Mouse (Mus musculus): Measurements from ENCODE around the gene Kcna10.

Gene Kcna10

GRCm38 (mm10) chr3:107201310-107202180, 18.7 kb downstream of the Kcna10 start:
- CTCF ChIA-PET = interaction anchor here (0.6 kb wide), 1 partner anchor 289 kb away, joined by 11 read pairs; no protein-coding TSS in a partner anchor

DNA sequence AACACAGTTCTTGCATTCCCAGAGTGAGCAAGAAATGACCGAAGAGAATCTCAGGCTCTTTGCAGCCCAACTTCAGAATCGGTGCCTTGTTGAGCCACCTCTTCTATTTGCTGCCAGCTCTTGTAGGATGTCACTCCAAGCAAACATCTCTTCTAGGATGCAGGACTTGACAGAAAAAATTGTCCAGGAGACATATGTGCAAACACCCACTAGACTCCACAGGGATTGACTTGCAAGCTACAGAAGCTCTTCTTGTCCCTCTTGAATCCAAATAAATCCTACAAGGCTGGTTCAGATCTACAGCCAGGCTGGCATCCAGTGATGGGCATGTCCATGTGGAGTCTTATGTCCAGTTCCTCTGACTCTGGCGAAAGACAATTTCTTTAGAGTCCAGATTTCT, 21.6 kb downstream of the Kcna10 start:
- CTCF ChIA-PET = no interaction called here

- CTCF ChIA-PET = no interaction called here
Measured at GRCm38 (mm10) chr3:107205170-107205569, 22.3 kb downstream of the Kcna10 start.

DNA sequence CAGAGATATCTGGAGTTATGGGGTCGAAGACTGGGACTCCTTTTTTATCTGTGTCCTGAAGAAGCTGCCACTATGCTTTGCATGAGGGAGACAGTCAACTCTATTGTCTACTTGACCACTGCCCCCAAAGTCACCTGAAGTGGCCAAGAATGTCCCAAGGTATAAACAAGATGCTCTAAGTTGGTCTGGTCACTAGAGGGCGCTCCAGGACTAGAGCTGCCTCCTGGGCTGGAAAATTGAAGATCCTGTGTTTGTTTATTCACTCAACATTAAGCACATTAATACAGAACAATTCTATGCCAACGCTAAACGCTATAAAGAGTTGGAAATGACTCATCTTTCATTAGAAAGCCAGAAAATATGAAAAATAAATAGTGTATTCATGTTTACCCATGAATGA, 23.1 kb downstream of the Kcna10 start:
- CTCF ChIA-PET = no interaction called here

- CTCF ChIA-PET = no interaction called here
Measured at GRCm38 (mm10) chr3:107206490-107207150, 23.8 kb downstream of the Kcna10 start.

DNA sequence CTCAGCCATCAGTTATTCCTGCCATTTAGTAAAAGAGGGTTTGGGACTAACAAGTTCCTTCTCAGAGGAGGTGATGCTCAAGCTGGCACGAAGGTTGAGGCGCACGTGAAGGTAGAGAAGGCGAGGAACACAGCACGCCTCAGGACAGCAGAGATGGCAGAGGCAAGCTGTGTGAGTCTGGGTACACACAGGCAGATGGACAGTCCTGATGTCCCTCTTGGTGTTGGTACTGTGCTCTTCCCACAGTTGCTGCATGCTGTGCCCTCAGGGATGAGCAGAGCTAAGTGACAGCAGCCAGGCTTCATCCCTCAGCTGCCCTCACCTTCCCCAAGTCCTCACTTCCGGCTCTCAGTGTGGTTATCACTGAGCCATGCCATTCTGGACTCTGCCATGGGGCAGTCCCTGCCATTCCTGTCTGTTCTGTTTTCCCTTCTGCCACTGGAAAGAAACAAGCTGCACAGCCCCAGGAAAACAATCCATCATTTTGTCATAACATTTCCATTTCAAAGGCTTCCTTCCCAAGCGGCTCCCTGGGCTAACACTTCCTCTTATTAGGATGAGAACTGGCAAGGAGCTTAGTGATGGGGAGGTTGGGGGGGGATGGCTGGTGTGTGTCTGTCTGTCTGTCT, 24.9 kb downstream of the Kcna10 start:
- CTCF ChIA-PET = no interaction called here

GRCm38 (mm10) chr3:107214606-107215005, 31.8 kb downstream of the Kcna10 start:
- CTCF ChIA-PET = no interaction called here

- CTCF ChIA-PET = no interaction called here
Measured at GRCm38 (mm10) chr3:107216400-107217100, 33.7 kb downstream of the Kcna10 start.

- CTCF ChIA-PET = no interaction called here
Measured at GRCm38 (mm10) chr3:107217101-107217480, 34.2 kb downstream of the Kcna10 start.

GRCm38 (mm10) chr3:107218572-107218971, 35.7 kb downstream of the Kcna10 start:
- CTCF ChIA-PET = no interaction called here

GRCm38 (mm10) chr3:107221608-107222007, 38.8 kb downstream of the Kcna10 start, which contains the start of gene Cym:
Gene Cym, minus strand, starts transcription at chr3:107221732.
- CTCF ChIA-PET = no interaction called here

DNA sequence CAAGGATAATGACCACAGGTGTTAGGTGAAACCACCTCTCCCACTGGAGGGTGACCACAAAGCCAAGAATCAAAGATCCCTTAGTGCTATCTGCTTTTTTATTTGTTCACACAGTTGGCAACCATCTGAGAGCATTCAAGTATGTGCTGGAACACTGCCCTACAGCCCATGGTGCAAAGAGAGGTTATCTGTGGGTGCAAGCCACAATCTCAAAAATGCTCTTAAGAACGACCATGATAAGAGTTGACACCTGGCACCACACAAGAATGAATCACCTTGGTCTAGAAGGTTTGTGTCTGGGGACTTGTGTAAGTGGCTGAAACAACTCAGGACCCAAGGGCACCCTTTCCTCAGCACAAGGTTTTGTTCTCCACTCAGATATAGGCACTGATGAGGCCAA, 40.4 kb downstream of the Kcna10 start:
- CTCF ChIA-PET = no interaction called here

DNA sequence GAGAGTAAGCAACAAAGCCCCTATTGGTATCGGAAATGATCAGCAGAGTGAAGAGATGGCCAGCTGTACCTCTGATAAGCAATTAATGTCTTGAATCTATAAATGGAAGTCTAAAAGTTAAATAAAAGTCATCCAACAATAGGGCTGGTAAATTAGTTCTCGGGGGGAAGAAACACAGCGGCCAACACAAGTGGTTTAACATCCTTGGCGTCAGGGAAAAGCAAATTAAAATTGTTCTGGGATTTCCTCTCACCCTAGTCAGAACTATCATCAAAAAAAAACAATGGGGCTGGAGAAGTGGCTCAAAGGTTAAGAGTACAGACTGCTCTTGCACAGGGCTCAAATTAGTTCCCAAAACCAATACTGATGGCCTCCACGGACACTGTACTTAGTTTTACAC, 43.0 kb downstream of the Kcna10 start:
- CTCF ChIA-PET = interaction anchor here (0.6 kb wide), 1 partner anchor 114 kb away, joined by 3 read pairs; no protein-coding TSS in a partner anchor

DNA sequence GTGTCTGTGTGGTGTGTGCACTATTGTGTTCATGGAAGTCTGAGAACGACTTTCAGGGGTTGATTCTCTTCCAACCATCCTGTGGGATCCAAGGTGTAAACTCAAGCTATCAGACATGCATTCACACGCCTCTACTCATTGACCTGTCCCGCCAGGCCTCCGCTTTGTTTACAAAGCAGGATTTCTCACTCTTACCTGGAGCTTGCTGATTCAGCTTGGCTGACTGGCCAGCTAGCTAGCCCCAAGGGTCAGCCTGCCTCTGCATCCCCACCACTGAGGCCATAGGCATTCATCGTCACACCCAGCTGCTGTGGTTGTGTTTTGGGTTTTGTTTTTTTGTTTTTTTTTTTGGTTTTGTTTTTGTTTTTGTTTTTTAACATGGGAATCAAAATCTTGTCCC, 46.4 kb downstream of the Kcna10 start:
- CTCF ChIA-PET = no interaction called here

- CTCF ChIA-PET = no interaction called here
Measured at GRCm38 (mm10) chr3:107229822-107230221, 47.0 kb downstream of the Kcna10 start.

DNA sequence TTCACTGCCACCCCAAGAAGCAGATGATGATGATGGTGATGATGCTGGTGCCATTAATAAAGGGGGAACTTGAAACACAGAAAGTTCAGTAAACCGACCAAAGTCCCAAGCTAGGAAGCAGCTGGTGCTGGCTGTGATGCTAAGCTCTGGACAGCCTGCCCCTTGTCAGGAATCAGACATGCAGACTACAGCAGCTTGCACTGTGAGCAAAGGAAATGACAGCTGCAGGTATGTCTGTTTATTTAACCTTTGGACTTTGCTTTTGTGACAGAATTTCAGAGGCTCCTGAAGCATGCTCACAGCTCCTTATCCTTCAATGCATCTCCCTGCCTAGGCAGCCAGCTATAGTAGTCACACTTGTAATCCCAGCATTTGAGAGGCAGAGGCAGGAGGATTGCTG, 47.7 kb downstream of the Kcna10 start, which contains the start of gene A630076J17Rik:
TSS of gene A630076J17Rik (plus strand) at position 88 of the 400 bp plus-strand sequence.
- CTCF ChIA-PET = interaction anchor here (0.6 kb wide), 1 partner anchor 350 kb away, joined by 3 read pairs; no protein-coding TSS in a partner anchor

DNA sequence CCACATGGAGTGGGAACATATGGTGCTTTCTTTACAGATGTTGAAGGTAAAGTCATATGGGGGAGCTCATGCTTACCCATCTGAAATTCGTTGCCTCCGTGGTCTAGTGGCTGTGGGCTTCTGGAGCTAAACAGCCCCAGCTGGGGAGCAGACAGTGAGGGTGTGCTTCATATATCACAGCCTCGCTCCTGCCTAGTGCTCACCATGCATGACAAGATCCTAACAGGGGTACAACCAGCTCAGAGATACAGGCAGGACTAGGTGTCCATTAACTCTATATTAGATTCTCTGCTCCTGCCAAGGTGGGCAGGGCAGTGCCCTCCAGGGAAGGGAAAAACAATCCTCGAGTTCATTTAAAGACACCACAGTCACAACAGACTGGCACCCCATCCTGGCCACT, 48.3 kb downstream of the Kcna10 start:
- CTCF ChIA-PET = interaction anchor here (0.6 kb wide), 1 partner anchor 349 kb away, joined by 3 read pairs; no protein-coding TSS in a partner anchor

- CTCF ChIA-PET = interaction anchor here (0.6 kb wide), 1 partner anchor 1025 kb away, joined by 3 read pairs; no protein-coding TSS in a partner anchor
Measured at GRCm38 (mm10) chr3:107233351-107233813, 50.5 kb downstream of the Kcna10 start.

DNA sequence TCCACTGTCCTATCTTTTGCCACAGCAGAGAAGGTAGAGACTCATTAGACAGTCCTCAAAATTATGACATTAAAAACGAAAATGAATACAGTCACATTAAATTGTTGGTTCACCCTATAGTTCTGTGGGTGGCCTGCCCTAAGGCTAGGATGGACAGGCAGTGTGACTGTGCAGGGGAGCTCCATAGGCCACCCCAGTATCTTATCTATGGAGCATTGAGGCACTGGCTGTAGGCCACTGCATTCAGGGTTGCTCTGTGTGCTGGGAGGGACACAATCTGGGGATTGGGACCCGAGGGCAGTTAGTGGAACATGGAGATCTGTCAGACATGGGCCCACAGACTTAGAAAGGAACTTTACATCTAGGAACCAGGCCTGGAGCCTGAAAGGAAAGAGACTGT, 51.1 kb downstream of the Kcna10 start:
- CTCF ChIA-PET = interaction anchor here (1.3 kb wide), 1 partner anchor 9 kb away, joined by 3 read pairs; no protein-coding TSS in a partner anchor

DNA sequence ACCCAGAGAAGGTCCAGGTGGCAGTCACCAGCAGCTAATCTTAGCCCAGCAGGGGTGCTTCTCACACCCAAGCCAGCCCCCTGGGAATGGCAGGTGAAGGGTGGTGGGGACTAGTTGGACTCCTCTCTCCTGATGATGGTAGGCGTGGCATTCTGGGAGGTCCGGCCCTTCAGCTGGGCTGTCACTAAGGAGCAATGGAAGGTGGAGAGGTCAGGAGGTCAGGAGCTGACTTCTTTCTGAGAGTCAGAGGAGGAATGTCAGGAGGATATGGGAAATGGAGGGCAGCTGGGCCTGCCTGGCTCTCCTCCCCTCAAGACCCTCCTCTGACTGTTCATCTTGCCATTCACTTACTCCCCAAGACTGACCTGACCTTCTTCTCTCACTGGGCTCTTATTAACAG, 55.2 kb downstream of the Kcna10 start:
- CTCF ChIA-PET = no interaction called here

DNA sequence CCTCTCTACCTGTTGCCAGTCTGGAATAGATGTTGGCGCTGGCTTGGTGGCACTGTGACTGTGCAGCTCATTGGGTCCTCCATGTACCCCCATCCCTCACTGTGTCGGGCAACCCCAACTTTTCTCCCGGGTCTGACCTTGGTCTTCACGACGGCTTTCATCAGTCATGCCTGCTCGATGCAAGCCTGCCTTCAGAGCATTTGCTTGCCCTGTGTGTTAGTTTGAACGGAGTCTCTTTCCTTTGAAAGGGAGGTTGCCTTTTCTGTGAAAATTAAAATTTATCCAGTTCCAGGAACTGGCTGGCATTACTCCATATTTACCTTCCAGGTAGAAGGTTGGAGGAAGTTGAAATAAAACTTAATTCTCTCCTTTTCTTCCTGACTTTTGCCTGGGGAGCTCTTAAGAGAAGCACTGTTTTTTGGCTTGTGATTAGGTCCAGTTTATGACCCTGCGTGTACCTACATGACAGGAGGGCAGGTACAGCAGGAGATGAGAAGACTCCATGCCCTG, 55.7 kb downstream of the Kcna10 start:
- CTCF ChIA-PET = no interaction called here
